Mouse (Mus musculus) CD8-positive naive resting alpha-beta T cell, adult 57 days (primary cell): ENCODE data around the gene March6. TPM values are rescaled to one million over a fixed set of nuclear protein-coding genes. Genes with fewer than 3 reads are reported as not detected.

ENCODE experiments used
- total RNA-seq: library from RNA; stranded (reverse); gene quantifications from one replicate; pipeline ENCODE4 v1.2.4, GENCODE M21; 2023

The March6 gene
- 61.5 TPM for total RNA-seq

GRCm38 (mm10) chr15:31530659-31531445 lies at the start of gene March6:
TSS of gene March6 (minus strand) at chr15:31531053.

GRCm38 (mm10) chr15:31565184-31565583 lies 34.3 kb upstream of the March6 start, which contains the start of gene Cmbl:
TSS of gene Cmbl (plus strand) at chr15:31565389.

GRCm38 (mm10) chr15:31453098-31453916 lies 77.5 kb downstream of the March6 start, which contains the start of gene Ropn1l:
TSS of gene Ropn1l (minus strand) at chr15:31453737.

Other genes with a start within 250 kb of the March6 start
- 1.4 TPM for gene Ankrd33b, start 163.3 kb downstream of the March6 start, total RNA-seq
- gene Ropn1l, start 77.3 kb downstream of the March6 start, total RNA-seq, result not detected
- gene Cmbl, start 34.3 kb upstream of the March6 start, total RNA-seq, result not detected
- 237 TPM for gene Cct5, start 70.8 kb upstream of the March6 start, total RNA-seq
- 18.2 TPM for gene Fam173b, start 70.8 kb upstream of the March6 start, total RNA-seq